Mouse (Mus musculus): ENCODE data around the gene Actn4. TPM values are rescaled to one million over a fixed set of nuclear protein-coding genes. Genes with fewer than 3 reads are reported as not detected.

Actn4 gene
- polyA plus RNA-seq, 1 experiment from 2014 or later: 134 TPM

- Histone ChIP-seq H3K27me3 (ENCODE audit: control insufficient read depth, insufficient read depth, low read length) (no peaks in the 10 kb centered on the region), H3K9ac (ENCODE audit: low read depth, low read length) (no peak overlapping the region), H3K4me3 (ENCODE audit: low read depth, low read length) (no peak overlapping the region), H3K27ac (ENCODE audit: low read depth, low read length) (no peak overlapping the region), H3K4me2 (replicated peaks; ENCODE audit: low read depth, low read length) (no peak overlapping the region), H3K36me3 (ENCODE audit: control insufficient read depth, insufficient read depth, low read length) (no peaks in the 10 kb centered on the region), H3K4me1 (replicated peaks; ENCODE audit: control insufficient read depth, insufficient read depth, low read length) (peaks cover 14% of the 10 kb centered on the region), H3K9me3 (ENCODE audit: control insufficient read depth, low read length) (no peaks in the 10 kb centered on the region)
- DNase-seq (ENCODE audit: low spot score) (no peak), ATAC-seq (ENCODE audit: low FRiP score) (no peak)
- 85% methylated on average over 6 of the region's 6 CpGs for WGBS
Measured at GRCm38 (mm10) chr7:28957286-28957685, 4.9 kb downstream of the Actn4 start.

DNA sequence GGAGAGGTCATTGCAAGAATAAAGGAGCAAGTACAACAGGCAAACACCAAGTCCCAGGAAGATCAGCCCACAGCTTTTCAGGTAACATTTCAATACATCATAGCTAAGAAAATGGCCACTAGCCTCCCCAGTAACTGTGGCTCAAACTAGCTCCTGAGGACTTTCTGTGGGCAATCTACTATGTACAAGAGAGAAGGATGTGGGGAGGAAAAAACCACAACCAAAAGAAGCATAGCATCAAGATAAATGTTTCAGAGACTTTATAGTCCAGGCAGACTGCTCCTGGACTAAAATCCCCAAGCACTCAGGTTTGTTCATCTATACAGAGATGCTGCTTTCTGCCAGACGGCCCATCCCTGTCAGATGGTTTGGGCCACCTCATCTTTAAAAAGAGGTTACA, 5.9 kb downstream of the Actn4 start:
- DNase-seq (ENCODE audit: low spot score): no peak
- Histone ChIP-seq H3K36me3 (ENCODE audit: control insufficient read depth, insufficient read depth, low read length) (no peaks in the 10 kb centered on the region), H3K4me3 (ENCODE audit: low read depth, low read length) (no peak overlapping the region), H3K9me3 (ENCODE audit: control insufficient read depth, low read length) (no peaks in the 10 kb centered on the region), H3K27me3 (ENCODE audit: control insufficient read depth, insufficient read depth, low read length) (no peaks in the 10 kb centered on the region), H3K4me2 (replicated peaks; ENCODE audit: low read depth, low read length) (no peak overlapping the region), H3K27ac (ENCODE audit: low read depth, low read length) (no peak overlapping the region), H3K9ac (ENCODE audit: low read depth, low read length) (no peak overlapping the region), H3K4me1 (replicated peaks; ENCODE audit: control insufficient read depth, insufficient read depth, low read length) (peaks cover 14% of the 10 kb centered on the region)
- ATAC-seq (ENCODE audit: low FRiP score): no peak
- 74% methylated on average over 1 of the region's 1 CpGs for WGBS

DNA sequence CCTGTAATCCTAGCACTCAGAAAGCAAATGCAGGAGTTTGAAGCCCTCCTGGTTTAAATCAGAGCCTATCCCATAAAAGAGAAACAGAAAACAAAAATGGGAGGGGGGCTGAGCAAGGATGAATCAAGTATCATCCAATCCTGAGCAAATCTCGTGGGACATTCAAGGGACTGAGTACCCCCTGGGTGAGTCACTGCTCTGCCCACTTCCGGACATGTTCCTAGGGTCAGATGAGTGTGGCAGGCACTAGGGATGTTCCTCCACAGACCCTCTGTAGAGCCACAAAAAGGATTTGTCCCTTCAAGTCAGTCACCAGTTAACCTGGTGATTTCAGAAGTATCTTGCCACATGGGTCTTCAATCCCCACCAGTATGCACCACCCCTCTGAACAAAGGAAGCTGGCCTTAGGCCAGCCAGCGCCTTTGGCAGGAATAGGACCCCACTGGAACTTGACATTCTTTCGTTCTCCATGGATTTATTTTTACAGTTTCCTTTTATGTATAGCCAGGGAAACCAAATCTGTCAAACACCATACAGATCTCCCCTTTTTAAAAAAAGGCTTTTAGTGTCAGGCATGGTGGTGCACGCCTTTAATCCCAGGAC, 6.7 kb downstream of the Actn4 start:
- H3K27ac ChIP-seq (ENCODE audit: low read depth, low read length): no peak overlapping the region
- DNase-seq (ENCODE audit: low spot score): no peak

GRCm38 (mm10) chr7:28954773-28955172, 7.4 kb downstream of the Actn4 start:
- DNase-seq (ENCODE audit: low spot score): no peak
- Histone ChIP-seq H3K27me3 (ENCODE audit: control insufficient read depth, insufficient read depth, low read length) (no peaks in the 10 kb centered on the region), H3K9ac (ENCODE audit: low read depth, low read length) (no peak overlapping the region), H3K9me3 (ENCODE audit: control insufficient read depth, low read length) (no peaks in the 10 kb centered on the region), H3K4me1 (replicated peaks; ENCODE audit: control insufficient read depth, insufficient read depth, low read length) (peaks cover 5% of the 10 kb centered on the region; the same call in 1 of the 2 replicates), H3K4me3 (ENCODE audit: low read depth, low read length) (no peak overlapping the region), H3K36me3 (ENCODE audit: control insufficient read depth, insufficient read depth, low read length) (no peaks in the 10 kb centered on the region), H3K27ac (ENCODE audit: low read depth, low read length) (no peak overlapping the region), H3K4me2 (replicated peaks; ENCODE audit: low read depth, low read length) (no peak overlapping the region)
- 71% methylated on average over 4 of the region's 4 CpGs for WGBS
- no peak for ATAC-seq (ENCODE audit: low FRiP score)

More for the DNA sequence above, 6.7 kb downstream of the Actn4 start:
- 72% methylated on average over 5 of the region's 5 CpGs for WGBS
- ATAC-seq (ENCODE audit: low FRiP score): no peak
- Histone ChIP-seq H3K36me3 (ENCODE audit: control insufficient read depth, insufficient read depth, low read length) (no peaks in the 10 kb centered on the region), H3K9me3 (ENCODE audit: control insufficient read depth, low read length) (no peaks in the 10 kb centered on the region), H3K4me3 (ENCODE audit: low read depth, low read length) (no peak overlapping the region), H3K4me2 (replicated peaks; ENCODE audit: low read depth, low read length) (no peak overlapping the region), H3K9ac (ENCODE audit: low read depth, low read length) (no peak overlapping the region), H3K4me1 (replicated peaks; ENCODE audit: control insufficient read depth, insufficient read depth, low read length) (peaks cover 8% of the 10 kb centered on the region), H3K27me3 (ENCODE audit: control insufficient read depth, insufficient read depth, low read length) (no peaks in the 10 kb centered on the region)

GRCm38 (mm10) chr7:28953476-28954376, 8.4 kb downstream of the Actn4 start:
- 5% methylated on average over 2 of the region's 2 CpGs for WGBS
- no peaks in the 10 kb centered on the region for H3K9me3 ChIP-seq (ENCODE audit: control insufficient read depth, low read length)
- H3K4me2 ChIP-seq (replicated peaks; ENCODE audit: low read depth, low read length): no peak overlapping the region
- peak; percentile 37 for DNase-seq (ENCODE audit: low spot score)
- no peak overlapping the region for H3K9ac ChIP-seq (ENCODE audit: low read depth, low read length)
- H3K27me3 ChIP-seq (ENCODE audit: control insufficient read depth, insufficient read depth, low read length): no peaks in the 10 kb centered on the region
- no peak overlapping the region for H3K4me3 ChIP-seq (ENCODE audit: low read depth, low read length)
- H3K4me1 ChIP-seq (replicated peaks; ENCODE audit: control insufficient read depth, insufficient read depth, low read length): peaks cover 5% of the 10 kb centered on the region
- H3K27ac ChIP-seq (ENCODE audit: low read depth, low read length): peak overlapping the region; percentile 12; the same call in 1 of the 2 replicates
- H3K36me3 ChIP-seq (ENCODE audit: control insufficient read depth, insufficient read depth, low read length): no peaks in the 10 kb centered on the region
- peak; percentile 65 for ATAC-seq (ENCODE audit: low FRiP score)

- Histone ChIP-seq H3K36me3 (ENCODE audit: control insufficient read depth, insufficient read depth, low read length) (no peaks in the 10 kb centered on the region), H3K4me3 (ENCODE audit: low read depth, low read length) (no peak overlapping the region), H3K27ac (ENCODE audit: low read depth, low read length) (no peak overlapping the region), H3K4me1 (replicated peaks; ENCODE audit: control insufficient read depth, insufficient read depth, low read length) (peaks cover 5% of the 10 kb centered on the region), H3K9me3 (ENCODE audit: control insufficient read depth, low read length) (no peaks in the 10 kb centered on the region), H3K9ac (ENCODE audit: low read depth, low read length) (no peak overlapping the region), H3K27me3 (ENCODE audit: control insufficient read depth, insufficient read depth, low read length) (no peaks in the 10 kb centered on the region), H3K4me2 (replicated peaks; ENCODE audit: low read depth, low read length) (no peak overlapping the region)
- 41% methylated on average over 3 of the region's 3 CpGs for WGBS
- no peak for ATAC-seq (ENCODE audit: low FRiP score)
- DNase-seq (ENCODE audit: low spot score): no peak
Measured at GRCm38 (mm10) chr7:28952786-28953185, 9.4 kb downstream of the Actn4 start.

- H3K4me2 ChIP-seq (replicated peaks; ENCODE audit: low read depth, low read length): no peak overlapping the region
- no peaks in the 10 kb centered on the region for H3K27me3 ChIP-seq (ENCODE audit: control insufficient read depth, insufficient read depth, low read length)
- ATAC-seq (ENCODE audit: low FRiP score) (no peak), DNase-seq (ENCODE audit: low spot score) (no peak)
- H3K9ac ChIP-seq (ENCODE audit: low read depth, low read length): no peak overlapping the region
- no peaks in the 10 kb centered on the region for H3K9me3 ChIP-seq (ENCODE audit: control insufficient read depth, low read length)
- H3K36me3 ChIP-seq (ENCODE audit: control insufficient read depth, insufficient read depth, low read length): no peaks in the 10 kb centered on the region
- no peak overlapping the region for H3K27ac ChIP-seq (ENCODE audit: low read depth, low read length)
- no peak overlapping the region for H3K4me3 ChIP-seq (ENCODE audit: low read depth, low read length)
- WGBS: 92% methylated on average over 2 of the region's 2 CpGs
- peaks cover 5% of the 10 kb centered on the region for H3K4me1 ChIP-seq (replicated peaks; ENCODE audit: control insufficient read depth, insufficient read depth, low read length)
Measured at GRCm38 (mm10) chr7:28951764-28952163, 10.4 kb downstream of the Actn4 start.

- Histone ChIP-seq H3K27ac (ENCODE audit: low read depth, low read length) (no peak overlapping the region), H3K9me3 (ENCODE audit: control insufficient read depth, low read length) (no peaks in the 10 kb centered on the region), H3K36me3 (ENCODE audit: control insufficient read depth, insufficient read depth, low read length) (no peaks in the 10 kb centered on the region), H3K4me1 (replicated peaks; ENCODE audit: control insufficient read depth, insufficient read depth, low read length) (peaks cover 5% of the 10 kb centered on the region), H3K27me3 (ENCODE audit: control insufficient read depth, insufficient read depth, low read length) (no peaks in the 10 kb centered on the region), H3K9ac (ENCODE audit: low read depth, low read length) (no peak overlapping the region), H3K4me2 (replicated peaks; ENCODE audit: low read depth, low read length) (no peak overlapping the region), H3K4me3 (ENCODE audit: low read depth, low read length) (no peak overlapping the region)
- ATAC-seq (ENCODE audit: low FRiP score) (no peak), DNase-seq (ENCODE audit: low spot score) (no peak)
- 94% methylated on average over 10 of the region's 10 CpGs for WGBS
Measured at GRCm38 (mm10) chr7:28950346-28951037, 11.6 kb downstream of the Actn4 start.

Measured in hindbrain, embryonic 11.5 days (tissue).